Mouse (Mus musculus) retina, postnatal 7 days (tissue): Measurements from ENCODE around the gene Mgll.

Experiments
- DNase-seq: peaks from one replicate; pipeline ENCODE4 v3.0.0-alpha.2; 2012; ENCODE audit warnings: low read depth, low spot score

Gene Mgll

DNA sequence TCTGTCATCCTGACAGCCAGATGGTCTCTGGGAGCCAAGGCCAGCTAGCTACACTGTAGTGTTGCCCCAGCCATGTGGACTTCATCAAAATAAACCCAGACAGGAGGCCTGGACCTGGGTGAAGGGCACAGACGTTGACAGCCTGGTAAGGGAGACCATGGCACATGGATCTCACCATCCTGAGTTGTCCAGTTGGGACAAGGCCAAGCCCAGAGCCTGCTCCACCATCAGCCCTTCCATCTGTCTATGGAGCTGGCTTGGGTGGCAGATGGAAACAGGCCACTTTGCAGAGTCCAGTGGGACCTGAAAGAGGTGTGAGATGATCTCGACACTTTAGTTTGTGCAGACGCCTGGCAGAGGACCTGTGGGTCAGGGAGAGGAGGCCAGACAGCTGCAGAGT lies 76.5 kb downstream of the Mgll start:
- no peak for DNase-seq

GRCm38 (mm10) chr6:88803051-88803450 lies 78.8 kb downstream of the Mgll start:
- DNase-seq, result no peak

GRCm38 (mm10) chr6:88803957-88804695 lies 79.9 kb downstream of the Mgll start:
- DNase-seq, result no peak

GRCm38 (mm10) chr6:88804966-88805577 lies 80.9 kb downstream of the Mgll start:
- no peak for DNase-seq

DNA sequence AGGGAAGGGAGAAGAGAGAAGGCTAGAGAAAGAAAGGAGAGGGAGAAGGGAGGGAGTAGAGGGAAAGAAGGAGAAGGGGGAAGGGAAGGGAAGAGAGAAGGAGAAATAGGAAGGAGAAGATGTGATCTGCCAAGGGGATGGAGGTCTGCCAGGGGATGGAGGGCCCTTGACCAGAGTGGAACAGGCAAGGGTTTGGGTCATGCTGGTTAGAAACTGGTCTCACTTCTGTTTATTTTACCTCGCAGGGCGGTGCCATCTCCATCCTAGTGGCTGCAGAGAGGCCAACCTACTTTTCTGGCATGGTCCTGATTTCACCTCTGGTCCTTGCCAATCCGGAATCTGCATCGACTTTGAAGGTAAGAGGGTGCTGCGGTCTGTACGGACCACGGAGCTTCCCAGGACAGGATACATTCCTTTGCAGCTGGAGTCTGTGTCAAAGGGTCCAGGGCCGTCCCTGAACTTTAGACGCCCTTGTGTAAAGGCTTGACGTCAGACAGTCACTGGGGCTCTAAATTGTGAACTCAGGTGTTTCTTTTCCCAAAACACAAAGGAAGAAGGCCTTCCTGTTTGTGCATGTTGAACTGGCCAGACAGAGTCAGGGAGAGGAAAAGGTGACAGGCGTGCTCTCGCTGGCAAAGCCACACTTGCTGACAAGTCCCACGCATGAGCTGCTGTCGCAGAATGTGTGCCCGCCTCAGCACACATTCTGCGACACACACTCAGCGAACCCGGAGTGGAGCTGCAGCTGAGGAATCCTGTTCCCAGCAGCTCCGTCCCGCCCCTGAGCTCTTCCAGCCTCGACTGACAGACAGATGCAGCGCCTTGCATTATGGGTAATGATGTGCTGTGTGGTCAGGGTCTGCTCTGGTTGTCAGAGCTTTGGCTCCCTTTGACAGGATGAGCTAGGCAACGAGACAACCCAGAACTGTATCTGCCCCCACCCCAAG lies 85.2 kb downstream of the Mgll start:
- DNase-seq, result no peak

DNA sequence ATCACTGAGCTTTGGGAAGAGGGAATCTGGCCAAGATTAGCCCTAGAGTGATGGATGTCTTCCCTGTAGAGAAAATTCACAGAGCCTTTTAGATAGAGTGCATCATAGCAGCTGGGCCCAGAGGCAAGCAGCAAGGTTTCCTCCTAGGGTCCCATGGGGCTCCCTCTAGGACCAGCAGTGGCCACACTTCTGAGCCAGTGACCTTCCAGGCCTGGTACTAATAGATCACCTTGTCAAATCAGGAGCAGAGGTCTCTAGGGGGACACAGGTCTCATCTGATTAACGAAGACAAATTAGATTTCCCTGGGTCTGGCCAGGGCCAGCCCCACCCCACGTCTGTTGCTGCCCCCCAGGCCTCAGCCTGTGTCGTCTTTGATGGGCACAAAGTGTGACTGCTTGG lies 86.1 kb downstream of the Mgll start:
- no peak for DNase-seq

- no peak for DNase-seq
Measured at GRCm38 (mm10) chr6:88811396-88811795, 87.2 kb downstream of the Mgll start.

DNA sequence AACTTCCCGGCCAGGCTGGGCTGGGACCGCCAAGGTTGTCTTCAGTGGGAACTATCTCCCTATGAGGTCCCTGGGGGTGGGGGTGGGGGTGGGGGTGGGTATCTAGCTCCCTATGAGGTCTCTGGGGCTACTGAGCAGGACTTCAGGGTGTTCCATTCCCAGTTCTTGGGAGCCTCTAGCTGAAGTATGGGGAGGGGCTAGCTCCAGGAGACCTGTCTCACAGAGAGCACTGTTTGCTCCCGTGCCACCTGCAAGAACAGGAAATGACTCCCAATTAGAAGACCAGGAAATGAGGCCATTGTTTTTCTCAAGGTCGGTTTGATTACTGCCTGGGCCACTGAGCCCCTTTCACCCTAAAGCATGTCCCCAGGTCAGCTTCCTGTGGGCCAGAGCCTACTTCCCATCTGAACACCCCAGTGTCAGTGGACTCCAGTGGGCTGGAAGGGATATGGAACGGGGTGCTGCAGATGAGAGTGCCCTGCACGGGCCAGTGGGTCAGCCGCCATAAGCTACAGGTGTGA lies 87.7 kb downstream of the Mgll start:
- DNase-seq, result no peak

GRCm38 (mm10) chr6:88812886-88813285 lies 88.7 kb downstream of the Mgll start:
- peak; percentile 43 for DNase-seq

GRCm38 (mm10) chr6:88813832-88814231 lies 89.6 kb downstream of the Mgll start:
- DNase-seq, result no peak

- no peak for DNase-seq
Measured at GRCm38 (mm10) chr6:88815036-88815435, 90.8 kb downstream of the Mgll start.

- DNase-seq, result no peak
Measured at GRCm38 (mm10) chr6:88815489-88815888, 91.3 kb downstream of the Mgll start.

GRCm38 (mm10) chr6:88816913-88817312 lies 92.7 kb downstream of the Mgll start:
- DNase-seq, result no peak

DNA sequence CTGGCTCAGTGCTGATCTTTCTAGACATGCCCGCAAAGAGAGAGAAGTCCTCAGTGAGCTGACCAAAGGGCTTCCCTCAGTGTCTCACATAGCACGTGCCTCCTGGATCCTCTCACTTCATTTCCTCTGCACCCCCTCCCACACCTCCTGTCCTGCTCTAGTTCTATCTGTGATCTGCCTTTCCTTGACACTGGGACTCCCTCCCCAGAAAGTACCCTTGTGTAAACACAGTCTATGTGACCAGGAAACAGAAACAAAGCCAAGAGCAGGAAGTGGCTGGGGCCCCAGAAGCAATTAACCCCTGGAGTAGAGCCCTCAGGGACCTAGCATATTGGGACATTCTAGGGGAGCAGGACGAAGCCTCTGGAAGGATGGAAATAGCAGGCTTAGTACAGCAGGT lies 96.6 kb downstream of the Mgll start:
- no peak for DNase-seq

GRCm38 (mm10) chr6:88821294-88821693 lies 97.1 kb downstream of the Mgll start:
- DNase-seq, result no peak

DNA sequence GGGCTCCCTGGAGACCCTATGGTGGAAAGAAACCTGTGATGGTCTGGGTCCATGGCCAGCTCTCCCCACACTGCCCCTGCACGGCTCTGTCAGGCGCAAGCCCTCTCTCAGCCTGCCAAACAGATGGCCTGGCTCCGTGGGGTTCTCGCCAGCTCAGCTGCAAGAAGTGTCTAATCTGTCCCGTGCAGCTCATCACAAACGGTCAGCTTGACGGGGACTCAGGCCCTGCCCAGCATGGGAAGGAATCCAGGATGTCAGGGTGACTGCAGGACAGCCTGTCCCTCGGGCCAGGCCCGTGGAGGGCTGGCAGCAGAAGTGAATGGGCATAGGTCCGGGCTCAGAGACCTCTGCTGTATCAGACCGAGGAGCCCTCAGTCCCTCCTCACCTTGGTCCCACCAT lies 97.7 kb downstream of the Mgll start:
- no peak for DNase-seq

GRCm38 (mm10) chr6:88824183-88824582 lies 100.0 kb downstream of the Mgll start:
- no peak for DNase-seq

DNA sequence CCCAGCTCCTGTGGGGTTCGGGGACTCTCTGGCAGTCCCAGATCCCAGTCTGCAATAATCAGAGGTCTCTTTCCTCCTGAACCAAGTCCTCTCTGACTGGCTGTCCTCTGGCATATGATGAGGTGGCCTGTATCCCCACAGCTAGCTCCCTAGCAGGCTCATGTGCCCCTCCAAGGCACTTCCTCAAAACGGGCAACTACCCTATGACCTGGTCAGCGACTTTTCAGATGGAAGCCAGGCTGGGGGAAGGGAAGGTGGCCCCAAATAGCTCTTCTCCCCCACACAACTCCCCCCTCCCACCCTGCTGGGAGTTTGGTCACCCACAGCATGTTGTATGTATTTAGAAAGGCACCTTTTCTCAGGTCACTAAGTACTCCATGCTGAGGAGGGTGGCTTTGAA lies 101.9 kb downstream of the Mgll start:
- no peak for DNase-seq

GRCm38 (mm10) chr6:88826545-88826944 lies 102.3 kb downstream of the Mgll start:
- peak; percentile 46 for DNase-seq

DNA sequence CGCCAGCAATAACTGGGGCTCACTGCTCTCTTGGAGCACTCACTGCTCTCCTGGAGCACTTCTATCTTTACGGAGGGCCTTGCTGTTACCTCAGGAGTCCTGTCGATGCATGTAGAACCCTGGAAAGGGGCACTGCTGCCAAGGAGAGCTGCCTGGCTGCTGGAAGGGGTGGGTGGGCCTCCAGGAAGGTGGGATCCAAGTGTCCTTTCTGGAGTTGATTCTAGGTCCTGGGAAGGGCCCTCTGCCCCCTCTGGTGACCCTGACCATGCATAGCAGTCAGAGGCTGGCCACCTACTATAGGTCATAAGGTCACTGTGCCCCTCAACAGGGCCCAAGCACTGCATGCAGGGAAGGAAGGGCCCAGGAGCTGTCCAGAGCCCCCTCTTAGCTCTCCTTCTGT lies 102.8 kb downstream of the Mgll start:
- DNase-seq, result no peak

- DNase-seq, result no peak
Measured at GRCm38 (mm10) chr6:88827395-88828205, 103.4 kb downstream of the Mgll start.
